Mouse (Mus musculus) midbrain, embryonic 14.5 days (tissue): Measurements from ENCODE around the gene Dpy30. TPM values are rescaled to one million over a fixed set of nuclear protein-coding genes. Genes with fewer than 3 reads are reported as not detected.

Experiments used
- ATAC-seq: fragments of 200-750 bp; cut with Nextera tagmentation; 2 replicates; pipeline ENCODE4 v1.8.0; 2017; ENCODE audit warnings: moderate number of reproducible peaks, moderate library complexity; ENCODE audit not compliant: low FRiP score, low TSS enrichment
- DNase-seq: peaks from one replicate; pipeline ENCODE4 v3.0.0-alpha.2; 2015
- H3K27ac ChIP-seq: fragments of 300-500 bp; sonication (generic); replicated peaks from 2 replicates; pipeline ENCODE4 v1.5.1; 2014; ENCODE audit warnings: mild to moderate bottlenecking, low read depth, low read length, moderate library complexity
- H3K27me3 ChIP-seq: fragments of 300-500 bp; sonication (generic); 2 replicates; pipeline ENCODE4 v1.6.1; 2014; ENCODE audit warnings: low read length, control low read depth, mixed read lengths; ENCODE audit not compliant: control insufficient read depth, insufficient read depth
- H3K36me3 ChIP-seq: fragments of 300-500 bp; sonication (generic); 2 replicates; pipeline ENCODE4 v1.6.1; 2014; ENCODE audit warnings: low read length, control low read depth; ENCODE audit not compliant: control insufficient read depth, insufficient read depth
- H3K4me1 ChIP-seq: fragments of 300-500 bp; sonication (generic); 2 replicates; pipeline ENCODE4 v1.6.1; 2014; ENCODE audit warnings: mild to moderate bottlenecking, antibody characterized with exemption, low read length, control low read depth; ENCODE audit not compliant: control insufficient read depth, insufficient read depth
- H3K4me2 ChIP-seq: fragments of 300-500 bp; sonication (generic); 2 replicates; pipeline ENCODE4 v1.6.1; 2014; ENCODE audit warnings: mild to moderate bottlenecking, low read length, moderate library complexity
- H3K4me3 ChIP-seq: fragments of 300-500 bp; sonication (generic); replicated peaks from 2 replicates; pipeline ENCODE4 v1.5.1; 2014; ENCODE audit warnings: low read depth, low read length
- H3K9ac ChIP-seq: fragments of 300-500 bp; sonication (generic); replicated peaks from 2 replicates; pipeline ENCODE4 v1.6.1; 2014; ENCODE audit warnings: mild to moderate bottlenecking, low read length, moderate library complexity
- H3K9me3 ChIP-seq: fragments of 300-500 bp; sonication (generic); 2 replicates; pipeline ENCODE4 v1.6.1; 2016; ENCODE audit warnings: low read length, control low read depth, mixed read lengths; ENCODE audit not compliant: control insufficient read depth
- WGBS: fragments of 180-500 bp; shearing (Covaris S2); extraction: QIAGEN DNeasy Blood & Tissue Kit; methylation state at CpG from one replicate; pipeline ENCODE4 v1.1.7; 2014; 5-methylcytosine and 5-hydroxymethylcytosine counted together
- polyA plus RNA-seq: library from polyadenylated mRNA; unstranded; fragments of >200 nt; fragmentation: Nextera tagmentation; extraction: Ambion mirVana; gene quantifications from 2 replicates; pipeline ENCODE4 v1.2.1, GENCODE M21; 2014

The Dpy30 gene
- polyA plus RNA-seq, 1 experiment from 2014 or later, result 199 TPM

- no peak overlapping the region for H3K9ac ChIP-seq
- no peak overlapping the region for H3K27ac ChIP-seq
- no peaks in the 10 kb centered on the region for H3K36me3 ChIP-seq
- no peaks in the 10 kb centered on the region for H3K27me3 ChIP-seq
- ATAC-seq (no peak), DNase-seq (peak; percentile 45)
- H3K4me2 ChIP-seq, result no peak overlapping the region
- 46% methylated on average over 5 of the region's 5 CpGs for WGBS
- no peak overlapping the region for H3K4me3 ChIP-seq
- no peaks in the 10 kb centered on the region for H3K4me1 ChIP-seq
- no peaks in the 10 kb centered on the region for H3K9me3 ChIP-seq
Measured at GRCm38 (mm10) chr17:74322400-74323054, 1.2 kb downstream of the Dpy30 start.

- Histone ChIP-seq H3K27ac (no peak overlapping the region), H3K27me3 (no peaks in the 10 kb centered on the region), H3K4me3 (no peak overlapping the region), H3K4me1 (peaks cover 5% of the 10 kb centered on the region), H3K9me3 (no peaks in the 10 kb centered on the region), H3K9ac (no peak overlapping the region), H3K4me2 (no peak overlapping the region), H3K36me3 (no peaks in the 10 kb centered on the region)
- DNase-seq (no peak), ATAC-seq (no peak)
- 89% methylated on average over 6 of the region's 6 CpGs for WGBS
Measured at GRCm38 (mm10) chr17:74318721-74319120, 5.0 kb downstream of the Dpy30 start.

GRCm38 (mm10) chr17:74316309-74316863 lies 7.4 kb downstream of the Dpy30 start:
- Histone ChIP-seq H3K27ac (peak overlapping the region; percentile 85), H3K4me3 (peak overlapping the region; percentile 71), H3K36me3 (no peaks in the 10 kb centered on the region), H3K9me3 (no peaks in the 10 kb centered on the region), H3K9ac (peak overlapping the region; percentile 78), H3K4me1 (peaks cover 5% of the 10 kb centered on the region), H3K27me3 (no peaks in the 10 kb centered on the region), H3K4me2 (peak overlapping the region; percentile 83)
- WGBS, result under 1% methylated on average over 48 of the region's 48 CpGs
- peak; percentile 94 for DNase-seq
- peak; percentile 94 for ATAC-seq

GRCm38 (mm10) chr17:74315445-74316308 lies 8.1 kb downstream of the Dpy30 start:
- ATAC-seq (peak; percentile 81; the same call in 1 of the 2 replicates), DNase-seq (no peak)
- peak overlapping the region; percentile 83 for H3K4me2 ChIP-seq
- peaks cover 5% of the 10 kb centered on the region for H3K4me1 ChIP-seq
- peak overlapping the region; percentile 71 for H3K4me3 ChIP-seq
- H3K9ac ChIP-seq, result peak overlapping the region; percentile 78
- peak overlapping the region; percentile 85 for H3K27ac ChIP-seq
- peaks cover 1% of the 10 kb centered on the region; the same call in 1 of the 2 replicates for H3K36me3 ChIP-seq
- H3K27me3 ChIP-seq, result no peaks in the 10 kb centered on the region
- H3K9me3 ChIP-seq, result no peaks in the 10 kb centered on the region
- under 1% methylated on average over 45 of the region's 45 CpGs for WGBS

GRCm38 (mm10) chr17:74306021-74306420 lies 17.7 kb downstream of the Dpy30 start:
- Histone ChIP-seq H3K9ac (no peak overlapping the region), H3K4me2 (no peak overlapping the region), H3K4me3 (no peak overlapping the region), H3K27ac (no peak overlapping the region), H3K36me3 (peaks cover 46% of the 10 kb centered on the region), H3K4me1 (no peaks in the 10 kb centered on the region), H3K27me3 (no peaks in the 10 kb centered on the region), H3K9me3 (no peaks in the 10 kb centered on the region)
- ATAC-seq, result no peak
- no peak for DNase-seq
- WGBS, result 98% methylated on average over 1 of the region's 1 CpGs

GRCm38 (mm10) chr17:74305616-74306015 lies 18.1 kb downstream of the Dpy30 start:
- Histone ChIP-seq H3K9me3 (no peaks in the 10 kb centered on the region), H3K4me3 (no peak overlapping the region), H3K4me2 (no peak overlapping the region), H3K36me3 (peaks cover 46% of the 10 kb centered on the region), H3K27me3 (no peaks in the 10 kb centered on the region), H3K9ac (no peak overlapping the region), H3K27ac (no peak overlapping the region), H3K4me1 (no peaks in the 10 kb centered on the region)
- ATAC-seq, result no peak
- DNase-seq, result no peak
- 95% methylated on average over 4 of the region's 4 CpGs for WGBS

GRCm38 (mm10) chr17:74304060-74304459 lies 19.7 kb downstream of the Dpy30 start:
- Histone ChIP-seq H3K9me3 (no peaks in the 10 kb centered on the region), H3K4me1 (no peaks in the 10 kb centered on the region), H3K4me2 (no peak overlapping the region), H3K27me3 (no peaks in the 10 kb centered on the region), H3K36me3 (peaks cover 44% of the 10 kb centered on the region), H3K27ac (no peak overlapping the region), H3K9ac (no peak overlapping the region), H3K4me3 (no peak overlapping the region)
- ATAC-seq, result no peak
- no peak for DNase-seq
- 97% methylated on average over 4 of the region's 4 CpGs for WGBS

- Histone ChIP-seq H3K27ac (no peak overlapping the region), H3K4me2 (no peak overlapping the region), H3K4me3 (no peak overlapping the region), H3K4me1 (no peaks in the 10 kb centered on the region), H3K9ac (no peak overlapping the region), H3K36me3 (peaks cover 30% of the 10 kb centered on the region), H3K27me3 (no peaks in the 10 kb centered on the region), H3K9me3 (no peaks in the 10 kb centered on the region)
- no peak for DNase-seq
- no peak for ATAC-seq
- WGBS, result 78% methylated on average over 5 of the region's 5 CpGs
Measured at GRCm38 (mm10) chr17:74300089-74300488, 23.7 kb downstream of the Dpy30 start.
